Mouse (Mus musculus) olfactory bulb, adult 2 months (tissue): ENCODE measurements at regions not wholly inside any gene's neighbourhood (a gene's known extent, or its start where the extent isn't known, plus 50 kb on each side); places are given as distances from the start of the nearest gene placed in this dataset.

Source experiments
- CTCF ChIP-seq: fragments of 200-500 bp; IDR thresholded peaks from 2 replicates; pipeline ENCODE4 v1.5.1; 2012; ENCODE audit warnings: low read depth, mild to moderate bottlenecking, low read length, moderate library complexity; ENCODE audit not compliant: insufficient read depth
- POLR2A ChIP-seq: fragments of 200-500 bp; IDR thresholded peaks from 2 replicates; pipeline ENCODE4 v1.6.1; 2012; ENCODE audit warnings: mild to moderate bottlenecking, low read depth, low read length, moderate library complexity; ENCODE audit not compliant: insufficient read depth

- TF ChIP-seq CTCF, result no peak
- TF ChIP-seq POLR2A, result no peak
These were observed 62.5 kb upstream of the Ubl3 start for GRCm38 (mm10) chr5:148615117-148615516.
